Mouse (Mus musculus): Measurements from ENCODE around the gene Ube4b. TPM values are rescaled to one million over a fixed set of nuclear protein-coding genes. Genes with fewer than 3 reads are reported as not detected.

The Ube4b gene
- polyA plus RNA-seq, 1 experiment from 2014 or later: 65.5 TPM

DNA sequence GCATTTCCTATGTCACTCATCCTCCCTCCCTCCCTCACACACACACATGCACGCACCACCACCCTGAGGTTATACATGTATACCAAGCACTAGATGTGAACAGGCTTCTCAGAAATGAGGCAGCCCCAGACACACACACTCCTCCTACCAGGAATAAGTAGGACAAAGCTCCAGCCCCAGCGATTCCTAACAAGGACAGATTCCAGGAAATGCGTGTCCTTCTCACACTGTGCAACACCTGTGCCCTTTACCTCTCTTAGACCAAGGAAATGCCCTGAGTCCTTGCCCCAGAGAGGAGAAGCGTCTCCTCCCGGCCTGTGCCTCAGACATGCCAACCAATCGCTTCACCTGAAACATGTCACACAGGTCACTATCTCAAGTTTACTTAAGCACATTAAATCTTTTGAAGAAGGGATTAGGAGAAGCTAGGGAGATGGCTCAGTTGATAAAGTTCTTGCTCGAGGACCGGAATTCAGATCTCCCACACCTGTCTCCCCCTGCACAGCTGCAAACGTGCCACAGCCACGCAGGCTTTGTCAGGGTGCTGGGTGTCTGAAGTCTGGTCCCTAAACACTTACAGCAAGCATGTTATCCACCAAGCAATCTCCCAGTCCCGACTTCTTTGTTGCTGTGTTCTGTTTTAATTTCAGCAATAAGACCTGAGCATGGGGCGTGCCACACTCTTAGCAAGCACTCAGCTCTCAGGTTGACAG, 25.5 kb downstream of the Ube4b start:
- Histone ChIP-seq H3K4me3 (no peak overlapping the region), H3K9me3 (no peaks in the 10 kb centered on the region)
- DNase-seq (ENCODE audit: low spot score): no peak

GRCm38 (mm10) chr4:149399331-149399910, 27.1 kb downstream of the Ube4b start:
- H3K4me1 ChIP-seq: peaks cover 61% of the 10 kb centered on the region
- H3K9me3 ChIP-seq: no peaks in the 10 kb centered on the region
- no peak overlapping the region for H3K4me3 ChIP-seq
- DNase-seq (ENCODE audit: low spot score): no peak
- H3K27me3 ChIP-seq (replicated peaks; ENCODE audit: low read depth, poor library complexity, severe bottlenecking): no peaks in the 10 kb centered on the region
- no peak overlapping the region for H3K27ac ChIP-seq (replicated peaks)
- H3K36me3 ChIP-seq (replicated peaks): peaks cover 39% of the 10 kb centered on the region
- WGBS: 78% methylated on average over 4 of the region's 4 CpGs

More for the DNA sequence above, 25.5 kb downstream of the Ube4b start:
- peaks cover 33% of the 10 kb centered on the region for H3K36me3 ChIP-seq (replicated peaks)
- H3K4me1 ChIP-seq: peaks cover 67% of the 10 kb centered on the region
- no peaks in the 10 kb centered on the region for H3K27me3 ChIP-seq (replicated peaks; ENCODE audit: low read depth, poor library complexity, severe bottlenecking)
- 83% methylated on average over 12 of the region's 12 CpGs for WGBS
- H3K27ac ChIP-seq (replicated peaks): no peak overlapping the region

GRCm38 (mm10) chr4:149398181-149398735, 28.3 kb downstream of the Ube4b start:
- peaks cover 50% of the 10 kb centered on the region for H3K36me3 ChIP-seq (replicated peaks)
- H3K27me3 ChIP-seq (replicated peaks; ENCODE audit: low read depth, poor library complexity, severe bottlenecking): no peaks in the 10 kb centered on the region
- H3K4me1 ChIP-seq: peaks cover 49% of the 10 kb centered on the region
- WGBS: 88% methylated on average over 9 of the region's 9 CpGs
- H3K9me3 ChIP-seq: no peaks in the 10 kb centered on the region
- no peak overlapping the region for H3K27ac ChIP-seq (replicated peaks)
- DNase-seq (ENCODE audit: low spot score): no peak
- no peak overlapping the region for H3K4me3 ChIP-seq

GRCm38 (mm10) chr4:149396433-149397306, 29.9 kb downstream of the Ube4b start:
- no peak overlapping the region for H3K4me3 ChIP-seq
- WGBS: 72% methylated on average over 21 of the region's 21 CpGs
- peaks cover 35% of the 10 kb centered on the region for H3K4me1 ChIP-seq
- H3K27me3 ChIP-seq (replicated peaks; ENCODE audit: low read depth, poor library complexity, severe bottlenecking): no peaks in the 10 kb centered on the region
- H3K27ac ChIP-seq (replicated peaks): peak overlapping the region; percentile 42
- peaks cover 66% of the 10 kb centered on the region for H3K36me3 ChIP-seq (replicated peaks)
- no peak for DNase-seq (ENCODE audit: low spot score)
- no peaks in the 10 kb centered on the region for H3K9me3 ChIP-seq

- H3K36me3 ChIP-seq (replicated peaks): peaks cover 77% of the 10 kb centered on the region
Measured at GRCm38 (mm10) chr4:149395581-149395980, 31.0 kb downstream of the Ube4b start.

GRCm38 (mm10) chr4:149394292-149394691, 32.3 kb downstream of the Ube4b start:
- Histone ChIP-seq H3K4me1 (peaks cover 21% of the 10 kb centered on the region), H3K27ac (replicated peaks) (no peak overlapping the region), H3K4me3 (no peak overlapping the region), H3K27me3 (replicated peaks; ENCODE audit: low read depth, poor library complexity, severe bottlenecking) (no peaks in the 10 kb centered on the region), H3K36me3 (replicated peaks) (peaks cover 86% of the 10 kb centered on the region), H3K9me3 (no peaks in the 10 kb centered on the region)
- DNase-seq (ENCODE audit: low spot score): no peak
- 86% methylated on average over 4 of the region's 4 CpGs for WGBS

More at GRCm38 (mm10) chr4:149395581-149395980, 31.0 kb downstream of the Ube4b start:
- H3K27ac ChIP-seq (replicated peaks): no peak overlapping the region
- DNase-seq (ENCODE audit: low spot score): peak; percentile 43
- no peak overlapping the region for H3K4me3 ChIP-seq
- H3K4me1 ChIP-seq: peaks cover 26% of the 10 kb centered on the region
- no peaks in the 10 kb centered on the region for H3K27me3 ChIP-seq (replicated peaks; ENCODE audit: low read depth, poor library complexity, severe bottlenecking)
- no peaks in the 10 kb centered on the region for H3K9me3 ChIP-seq
- WGBS: 86% methylated on average over 6 of the region's 6 CpGs

DNA sequence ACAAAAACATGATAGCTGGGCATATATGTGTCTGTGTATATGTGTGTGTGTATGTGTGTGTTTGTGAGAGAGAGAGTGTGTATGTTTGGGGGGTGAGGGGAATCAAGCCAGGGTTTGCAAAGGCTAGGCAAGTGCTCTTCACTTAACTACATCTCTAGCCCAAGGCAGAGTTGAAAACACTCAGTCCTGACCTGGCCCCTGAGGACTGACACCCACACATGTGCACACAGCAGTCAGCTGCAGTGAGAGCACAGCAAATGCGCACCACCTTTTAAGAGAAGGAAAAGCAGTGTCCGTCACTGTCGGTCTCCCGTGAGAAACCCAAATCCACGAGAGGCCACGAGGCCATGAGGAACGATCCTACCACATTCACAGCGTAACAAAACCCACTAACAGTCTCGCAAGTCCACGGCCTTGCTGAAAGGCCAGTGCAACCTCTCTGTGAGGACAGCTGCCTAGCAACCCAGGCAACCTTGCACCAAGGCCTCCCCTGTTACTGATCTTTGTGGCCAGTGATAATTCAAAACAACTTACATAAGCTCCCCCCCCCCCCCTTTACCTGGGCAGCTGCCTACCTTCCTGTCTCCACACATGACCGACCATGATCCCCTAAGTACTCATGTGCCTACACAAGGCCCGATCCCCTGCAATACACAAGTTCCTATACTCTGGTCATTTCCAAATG, 33.1 kb downstream of the Ube4b start:
- Histone ChIP-seq H3K27ac (replicated peaks) (no peak overlapping the region), H3K27me3 (replicated peaks; ENCODE audit: low read depth, poor library complexity, severe bottlenecking) (no peaks in the 10 kb centered on the region), H3K4me3 (no peak overlapping the region), H3K36me3 (replicated peaks) (peaks cover 83% of the 10 kb centered on the region), H3K9me3 (no peaks in the 10 kb centered on the region), H3K4me1 (peaks cover 21% of the 10 kb centered on the region)
- 91% methylated on average over 12 of the region's 12 CpGs for WGBS
- DNase-seq (ENCODE audit: low spot score): no peak

GRCm38 (mm10) chr4:149392359-149392758, 34.2 kb downstream of the Ube4b start:
- no peak for DNase-seq (ENCODE audit: low spot score)
- Histone ChIP-seq H3K27me3 (replicated peaks; ENCODE audit: low read depth, poor library complexity, severe bottlenecking) (no peaks in the 10 kb centered on the region), H3K27ac (replicated peaks) (no peak overlapping the region), H3K4me3 (no peak overlapping the region), H3K36me3 (replicated peaks) (peaks cover 82% of the 10 kb centered on the region), H3K9me3 (no peaks in the 10 kb centered on the region), H3K4me1 (peaks cover 21% of the 10 kb centered on the region)
- 89% methylated on average over 4 of the region's 4 CpGs for WGBS

DNA sequence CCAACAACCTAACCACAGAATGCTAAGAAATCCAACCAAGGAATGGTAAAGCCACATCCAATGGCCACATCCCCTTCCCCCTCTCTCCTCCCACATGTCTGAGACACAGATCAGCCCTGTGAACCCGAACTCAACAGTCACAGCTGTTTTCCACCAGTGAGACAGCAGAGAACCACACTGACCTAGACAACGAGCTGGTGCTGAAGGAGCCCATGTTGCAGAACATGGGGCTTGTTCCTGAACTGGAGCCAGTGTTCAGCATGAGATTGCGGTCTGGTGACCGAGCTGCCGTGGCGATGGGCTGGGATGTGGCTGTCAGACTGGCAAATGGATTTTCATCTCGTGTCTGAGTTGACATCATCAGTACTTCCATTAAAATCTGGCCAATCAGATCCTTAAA, 45.5 kb downstream of the Ube4b start:
- no peak for DNase-seq (ENCODE audit: low spot score)
- Histone ChIP-seq H3K27me3 (replicated peaks; ENCODE audit: low read depth, poor library complexity, severe bottlenecking) (no peaks in the 10 kb centered on the region), H3K27ac (replicated peaks) (no peak overlapping the region), H3K36me3 (replicated peaks) (peaks cover 99% of the 10 kb centered on the region), H3K4me3 (no peak overlapping the region), H3K9me3 (no peaks in the 10 kb centered on the region), H3K4me1 (peaks cover 14% of the 10 kb centered on the region)
- WGBS: 91% methylated on average over 7 of the region's 7 CpGs

DNA sequence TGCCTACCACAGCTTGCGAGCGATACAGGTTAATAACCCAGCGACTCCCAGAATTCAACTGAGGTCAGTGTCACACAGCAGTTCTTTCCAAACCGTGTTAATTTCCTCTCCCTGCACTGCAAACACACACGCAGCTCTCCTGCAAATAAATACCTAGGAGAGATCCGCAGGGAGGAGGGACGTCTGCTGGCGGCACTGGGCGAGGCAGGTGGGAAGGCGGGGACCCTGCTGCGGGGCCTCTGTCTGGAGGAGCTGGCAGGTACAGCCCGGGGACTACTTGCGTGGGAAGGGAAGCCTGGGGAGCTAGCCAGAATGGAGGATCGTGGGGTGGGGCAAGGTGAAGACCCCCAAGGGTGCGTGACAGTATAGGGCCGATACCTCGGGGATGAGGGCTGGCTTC, 46.7 kb downstream of the Ube4b start:
- 93% methylated on average over 17 of the region's 17 CpGs for WGBS
- Histone ChIP-seq H3K4me3 (no peak overlapping the region), H3K36me3 (replicated peaks) (peaks cover 99% of the 10 kb centered on the region), H3K4me1 (peaks cover 14% of the 10 kb centered on the region), H3K27me3 (replicated peaks; ENCODE audit: low read depth, poor library complexity, severe bottlenecking) (no peaks in the 10 kb centered on the region), H3K9me3 (no peaks in the 10 kb centered on the region), H3K27ac (replicated peaks) (no peak overlapping the region)
- DNase-seq (ENCODE audit: low spot score): no peak

- Histone ChIP-seq H3K27ac (replicated peaks) (no peak overlapping the region), H3K27me3 (replicated peaks; ENCODE audit: low read depth, poor library complexity, severe bottlenecking) (no peaks in the 10 kb centered on the region), H3K4me3 (no peak overlapping the region), H3K9me3 (no peaks in the 10 kb centered on the region), H3K4me1 (peaks cover 22% of the 10 kb centered on the region), H3K36me3 (replicated peaks) (peaks cover 99% of the 10 kb centered on the region)
- WGBS: 84% methylated on average over 8 of the region's 8 CpGs
- DNase-seq (ENCODE audit: low spot score): no peak
Measured at GRCm38 (mm10) chr4:149378819-149379218, 47.7 kb downstream of the Ube4b start.

- DNase-seq (ENCODE audit: low spot score): no peak
- no peak overlapping the region for H3K4me3 ChIP-seq
- WGBS: 91% methylated on average over 10 of the region's 10 CpGs
- peaks cover 100% of the 10 kb centered on the region for H3K36me3 ChIP-seq (replicated peaks)
- no peaks in the 10 kb centered on the region for H3K27me3 ChIP-seq (replicated peaks; ENCODE audit: low read depth, poor library complexity, severe bottlenecking)
- H3K27ac ChIP-seq (replicated peaks): no peak overlapping the region
- 0 out of 2 replicates have a peak, but pooled peaks cover 1% of the 10 kb centered on the region for H3K9me3 ChIP-seq
- H3K4me1 ChIP-seq: peaks cover 10% of the 10 kb centered on the region
Measured at GRCm38 (mm10) chr4:149376034-149376433, 50.5 kb downstream of the Ube4b start.
